Mouse (Mus musculus) heart, embryonic 10.5 days (tissue): ENCODE data around the gene Heph. TPM values are rescaled to one million over a fixed set of nuclear protein-coding genes. Genes with fewer than 3 reads are reported as not detected.
"Not testable (repeated sequence)": the region's sequence is repeated elsewhere in the genome, so short reads cannot be mapped to it uniquely, and the experiment has no call there.

Experiments used
- DNase-seq: peaks from one replicate; pipeline ENCODE4 v3.0.0-alpha.2; 2017; ENCODE audit warnings: low spot score
- H3K27ac ChIP-seq: fragments of 300-500 bp; sonication (generic); 2 replicates; pipeline ENCODE4 v1.5.1; 2016; ENCODE audit warnings: mild to moderate bottlenecking
- H3K27me3 ChIP-seq: fragments of 300-500 bp; sonication (generic); 2 replicates; pipeline ENCODE4 v1.6.1; 2016; ENCODE audit warnings: mild to moderate bottlenecking; ENCODE audit not compliant: poor library complexity, insufficient read depth, severe bottlenecking
- H3K36me3 ChIP-seq: fragments of 300-500 bp; sonication (generic); 2 replicates; pipeline ENCODE4 v1.6.1; 2016; ENCODE audit warnings: mild to moderate bottlenecking, moderate library complexity
- H3K4me1 ChIP-seq: fragments of 300-500 bp; sonication (generic); 2 replicates; pipeline ENCODE4 v1.6.1; 2016; ENCODE audit warnings: mild to moderate bottlenecking
- H3K4me3 ChIP-seq: fragments of 300-500 bp; sonication (generic); 2 replicates; pipeline ENCODE4 v1.5.1; 2016; ENCODE audit warnings: mild to moderate bottlenecking, moderate library complexity
- H3K9me3 ChIP-seq: fragments of 300-500 bp; sonication (generic); 2 replicates; pipeline ENCODE4 v1.6.1; 2016; ENCODE audit warnings: mild to moderate bottlenecking, moderate library complexity
- WGBS: fragments of 180-500 bp; shearing (Covaris S2); methylation state at CpG from one replicate; pipeline ENCODE4 v1.1.7; 2016; 5-methylcytosine and 5-hydroxymethylcytosine counted together
- polyA plus RNA-seq: library from polyadenylated mRNA; unstranded; fragments of >200 nt; fragmentation: Nextera tagmentation; extraction: Ambion mirVana; gene quantifications from 2 replicates; pipeline ENCODE4 v1.2.1, GENCODE M21; 2016

The Heph gene
- 13.9 and 14.8 TPM in 2 replicates for polyA plus RNA-seq

GRCm38 (mm10) chrX:96455149-96455548, at the start of gene Heph:
Heph (plus strand) TSS chrX:96455359.
- DNase-seq, result no peak
- H3K9me3 ChIP-seq, result no peaks in the 10 kb centered on the region
- H3K27me3 ChIP-seq, result no peaks in the 10 kb centered on the region
- 68% methylated on average over 2 of the region's 2 CpGs for WGBS
- H3K27ac ChIP-seq, result peak within 1 kb of the TSS; percentile 73
- peak within 1 kb of the TSS; percentile 50 for H3K4me3 ChIP-seq
- H3K4me1 ChIP-seq, result no peaks in the 10 kb centered on the region
- no peaks in the 10 kb centered on the region for H3K36me3 ChIP-seq

GRCm38 (mm10) chrX:96415351-96415750, 39.8 kb upstream of the Heph start:
- H3K27ac ChIP-seq, H3K4me1 ChIP-seq, H3K36me3 ChIP-seq, H3K27me3 ChIP-seq, DNase-seq, H3K4me3 ChIP-seq, H3K9me3 ChIP-seq: not testable (repeated sequence)
- 65% methylated on average over 4 of the region's 4 CpGs for WGBS

GRCm38 (mm10) chrX:96416970-96417369, 38.2 kb upstream of the Heph start:
- no peaks in the 10 kb centered on the region for H3K9me3 ChIP-seq
- H3K36me3 ChIP-seq, result no peaks in the 10 kb centered on the region
- H3K27ac ChIP-seq, result no peak overlapping the region
- H3K4me3 ChIP-seq, result no peak overlapping the region
- no peaks in the 10 kb centered on the region for H3K4me1 ChIP-seq
- no peaks in the 10 kb centered on the region for H3K27me3 ChIP-seq
- 65% methylated on average over 1 of the region's 1 CpGs for WGBS
- no peak for DNase-seq

GRCm38 (mm10) chrX:96417733-96418132, 37.4 kb upstream of the Heph start:
- no peak for DNase-seq
- H3K4me1 ChIP-seq, result no peaks in the 10 kb centered on the region
- H3K36me3 ChIP-seq, result no peaks in the 10 kb centered on the region
- no peaks in the 10 kb centered on the region for H3K9me3 ChIP-seq
- H3K4me3 ChIP-seq, result no peak overlapping the region
- WGBS, result 38% methylated on average over 1 of the region's 1 CpGs
- no peaks in the 10 kb centered on the region for H3K27me3 ChIP-seq
- H3K27ac ChIP-seq, result no peak overlapping the region

GRCm38 (mm10) chrX:96419383-96419782, 35.8 kb upstream of the Heph start:
- H3K27ac ChIP-seq, result no peak overlapping the region
- H3K36me3 ChIP-seq, result no peaks in the 10 kb centered on the region

GRCm38 (mm10) chrX:96456201-96456963, 1.2 kb downstream of the Heph start, which contains the start of gene Hsf3:
Hsf3 (minus strand) TSS chrX:96456294.
- Histone ChIP-seq H3K36me3 (no peaks in the 10 kb centered on the region), H3K4me3 (peak within 1 kb of the TSS; percentile 50), H3K27ac (peak within 1 kb of the TSS; percentile 73), H3K27me3 (no peaks in the 10 kb centered on the region), H3K4me1 (no peaks in the 10 kb centered on the region), H3K9me3 (no peaks in the 10 kb centered on the region)
- DNase-seq, result peak; percentile 74
- 19% methylated on average over 9 of the region's 9 CpGs for WGBS

More at GRCm38 (mm10) chrX:96419383-96419782, 35.8 kb upstream of the Heph start:
- no peak overlapping the region for H3K4me3 ChIP-seq
- no peaks in the 10 kb centered on the region for H3K9me3 ChIP-seq
- no peak for DNase-seq
- H3K4me1 ChIP-seq, result no peaks in the 10 kb centered on the region
- H3K27me3 ChIP-seq, result no peaks in the 10 kb centered on the region

GRCm38 (mm10) chrX:96501580-96501979, 46.4 kb downstream of the Heph start:
- DNase-seq, result no peak
- Histone ChIP-seq H3K4me3 (no peak overlapping the region), H3K4me1 (no peaks in the 10 kb centered on the region), H3K27me3 (no peaks in the 10 kb centered on the region), H3K9me3 (no peaks in the 10 kb centered on the region), H3K27ac (no peak overlapping the region), H3K36me3 (no peaks in the 10 kb centered on the region)
- 54% methylated on average over 1 of the region's 1 CpGs for WGBS

Other genes starting within 250 kb of the Heph start
- not detected in 2 replicates for gene Vsig4, start 161.9 kb upstream of the Heph start, polyA plus RNA-seq
- gene Hsf3, start 935 bp downstream of the Heph start, polyA plus RNA-seq, result 0.08 and 0.23 TPM in 2 replicates